Mouse (Mus musculus) stomach, embryonic 14.5 days (tissue): ENCODE data around the gene Mtf1. TPM values are rescaled to one million over a fixed set of nuclear protein-coding genes. Genes with fewer than 3 reads are reported as not detected.

Source experiments
- ATAC-seq: fragments of 200-750 bp; cut with Nextera tagmentation; 2 replicates; pipeline ENCODE4 v1.8.0; 2017; ENCODE audit warnings: low read depth, moderate TSS enrichment; ENCODE audit not compliant: insufficient number of reproducible peaks, insufficient read depth, low FRiP score
- H3K27ac ChIP-seq: fragments of 300-500 bp; sonication (generic); 2 replicates; pipeline ENCODE4 v1.5.1; 2014; ENCODE audit warnings: mild to moderate bottlenecking, low read length, moderate library complexity, mixed read lengths
- H3K27me3 ChIP-seq: fragments of 300-500 bp; sonication (generic); 2 replicates; pipeline ENCODE4 v1.6.1; 2014; ENCODE audit warnings: low read length, control low read depth, mixed read lengths; ENCODE audit not compliant: control insufficient read depth, insufficient read depth
- H3K36me3 ChIP-seq: fragments of 300-500 bp; sonication (generic); 2 replicates; pipeline ENCODE4 v1.6.1; 2014; ENCODE audit warnings: mild to moderate bottlenecking, control low read depth, low read length, moderate library complexity, mixed read lengths; ENCODE audit not compliant: control insufficient read depth, insufficient read depth
- H3K4me1 ChIP-seq: fragments of 300-500 bp; sonication (generic); 2 replicates; pipeline ENCODE4 v1.6.1; 2014; ENCODE audit warnings: low read length, control low read depth, mixed read lengths; ENCODE audit not compliant: control insufficient read depth, insufficient read depth
- H3K4me2 ChIP-seq: fragments of 300-500 bp; sonication (generic); replicated peaks from 2 replicates; pipeline ENCODE4 v1.6.1; 2014; ENCODE audit warnings: low read depth, low read length, control low read depth
- H3K4me3 ChIP-seq: fragments of 300-500 bp; sonication (generic); 2 replicates; pipeline ENCODE4 v1.5.1; 2014; ENCODE audit warnings: low read depth, low read length, control low read depth
- H3K9ac ChIP-seq: fragments of 300-500 bp; sonication (generic); replicated peaks from 2 replicates; pipeline ENCODE4 v1.6.1; 2014; ENCODE audit warnings: low read depth, mild to moderate bottlenecking, control low read depth, low read length, moderate library complexity, mixed read lengths
- H3K9me3 ChIP-seq: fragments of 300-500 bp; sonication (generic); 2 replicates; pipeline ENCODE4 v1.6.1; 2016; ENCODE audit warnings: low read depth, low read length, control low read depth; ENCODE audit not compliant: control insufficient read depth
- WGBS: fragments of 180-500 bp; shearing (Covaris S2); extraction: QIAGEN DNeasy Blood & Tissue Kit; methylation state at CpG from one replicate; pipeline ENCODE4 v1.1.7; 2014; 5-methylcytosine and 5-hydroxymethylcytosine counted together
- polyA plus RNA-seq: library from polyadenylated mRNA; unstranded; fragments of >200 nt; fragmentation: Nextera tagmentation; extraction: Ambion mirVana; gene quantifications from 2 replicates; pipeline ENCODE4 v1.2.1, GENCODE M21; 2014

Gene Mtf1
- polyA plus RNA-seq, 1 experiment from 2014 or later, result 14.1 TPM

DNA sequence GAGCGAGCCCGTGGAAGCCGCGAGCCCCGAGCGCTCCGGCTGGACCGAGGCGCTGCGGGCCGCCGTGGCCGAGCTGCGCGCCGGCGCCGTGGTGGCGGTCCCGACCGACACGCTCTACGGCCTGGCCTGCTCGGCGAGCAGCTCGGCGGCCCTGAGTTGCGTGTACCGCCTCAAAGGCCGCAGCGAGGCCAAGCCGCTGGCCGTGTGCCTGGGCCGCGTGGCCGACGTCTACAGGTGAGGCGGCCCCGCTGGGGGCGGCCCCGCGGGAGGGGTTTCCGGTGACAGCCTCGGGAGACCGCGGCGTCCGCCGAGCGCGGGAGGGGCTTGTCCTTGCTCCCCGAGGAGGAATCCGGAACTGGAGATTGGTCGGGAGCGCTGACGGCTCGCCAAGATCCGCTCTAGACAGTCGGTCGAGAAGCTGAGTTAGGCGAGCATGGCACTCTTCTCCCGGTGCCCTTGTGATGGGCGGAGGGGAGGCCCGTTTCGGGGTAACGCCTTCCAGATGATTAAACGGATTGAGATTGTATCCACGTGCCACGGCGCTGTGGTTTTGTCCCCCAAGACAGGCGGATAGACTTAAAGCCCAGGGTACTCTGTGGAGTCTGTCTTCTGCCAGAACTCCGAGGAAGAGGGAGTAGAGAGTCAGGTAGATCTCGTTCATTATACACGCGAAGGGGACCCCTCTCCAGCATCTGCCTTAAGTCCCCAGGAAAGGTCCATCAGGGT is 49.2 kb downstream of the Mtf1 start, which contains the start of gene 1110065P20Rik:
Gene 1110065P20Rik (minus strand): TSS at position 264 of the 726 bp plus-strand sequence.
- no peaks in the 10 kb centered on the region for H3K9me3 ChIP-seq
- ATAC-seq, result peak; percentile 66; the same call in 1 of the 2 replicates
- H3K36me3 ChIP-seq, result peaks cover 23% of the 10 kb centered on the region
- WGBS, result under 1% methylated on average over 69 of the region's 75 CpGs
- peak within 1 kb of the TSS; percentile 69 for H3K4me2 ChIP-seq
- no peaks in the 10 kb centered on the region for H3K27me3 ChIP-seq
- H3K27ac ChIP-seq, result peak within 1 kb of the TSS; percentile 95
- peak within 1 kb of the TSS; percentile 85 for H3K9ac ChIP-seq
- peak within 1 kb of the TSS; percentile 97 for H3K4me3 ChIP-seq
- H3K4me1 ChIP-seq, result peaks cover 6% of the 10 kb centered on the region; the same call in 1 of the 2 replicates

GRCm38 (mm10) chr4:124856294-124856693 is 54.4 kb downstream of the Mtf1 start:
- H3K27ac ChIP-seq, result no peak overlapping the region
- H3K4me2 ChIP-seq, result no peak overlapping the region
- no peaks in the 10 kb centered on the region for H3K9me3 ChIP-seq
- no peak overlapping the region for H3K9ac ChIP-seq
- peaks cover 7% of the 10 kb centered on the region for H3K27me3 ChIP-seq
- no peak overlapping the region for H3K4me3 ChIP-seq
- H3K36me3 ChIP-seq, result peaks cover 25% of the 10 kb centered on the region
- H3K4me1 ChIP-seq, result no peaks in the 10 kb centered on the region; the same call in 1 of the 2 replicates
- 93% methylated on average over 8 of the region's 8 CpGs for WGBS
- no peak for ATAC-seq

- Histone ChIP-seq H3K4me3 (no peak overlapping the region), H3K4me1 (no peaks in the 10 kb centered on the region), H3K36me3 (peaks cover 24% of the 10 kb centered on the region), H3K27me3 (peaks cover 13% of the 10 kb centered on the region), H3K9me3 (no peaks in the 10 kb centered on the region), H3K27ac (no peak overlapping the region), H3K4me2 (no peak overlapping the region), H3K9ac (no peak overlapping the region)
- 50% methylated on average over 5 of the region's 5 CpGs for WGBS
- ATAC-seq, result no peak
Measured at GRCm38 (mm10) chr4:124858370-124858769, 56.5 kb downstream of the Mtf1 start.

GRCm38 (mm10) chr4:124860446-124860845 is 58.5 kb downstream of the Mtf1 start:
- H3K4me3 ChIP-seq, result no peak overlapping the region
- WGBS, result 6% methylated on average over 7 of the region's 7 CpGs
- no peak overlapping the region for H3K9ac ChIP-seq
- H3K4me1 ChIP-seq, result no peaks in the 10 kb centered on the region
- H3K4me2 ChIP-seq, result no peak overlapping the region
- H3K9me3 ChIP-seq, result no peaks in the 10 kb centered on the region
- H3K36me3 ChIP-seq, result peaks cover 8% of the 10 kb centered on the region
- H3K27ac ChIP-seq, result no peak overlapping the region
- ATAC-seq, result no peak
- peaks cover 13% of the 10 kb centered on the region for H3K27me3 ChIP-seq

- peaks cover 13% of the 10 kb centered on the region for H3K27me3 ChIP-seq
- peak within 1 kb of the TSS; percentile 42 for H3K4me3 ChIP-seq
- no peaks in the 10 kb centered on the region for H3K36me3 ChIP-seq
- ATAC-seq, result no peak
- no peak within 1 kb of the TSS for H3K27ac ChIP-seq
- H3K4me1 ChIP-seq, result no peaks in the 10 kb centered on the region
- peak within 1 kb of the TSS; percentile 26; the same call in 1 of the 2 replicates for H3K9ac ChIP-seq
- WGBS, result 4% methylated on average over 52 of the region's 77 CpGs
- peak within 1 kb of the TSS; percentile 72 for H3K4me2 ChIP-seq
- no peaks in the 10 kb centered on the region for H3K9me3 ChIP-seq
Measured at GRCm38 (mm10) chr4:124861283-124862188, 59.6 kb downstream of the Mtf1 start, which contains the start of gene Maneal. Gene Maneal (minus strand): TSS chr4:124862171.

GRCm38 (mm10) chr4:124872719-124873118 is 70.8 kb downstream of the Mtf1 start:
- Histone ChIP-seq H3K4me2 (no peak overlapping the region), H3K9ac (no peak overlapping the region), H3K27ac (no peak overlapping the region), H3K4me1 (no peaks in the 10 kb centered on the region), H3K9me3 (no peaks in the 10 kb centered on the region; the same call in 1 of the 2 replicates), H3K4me3 (no peak overlapping the region), H3K36me3 (no peaks in the 10 kb centered on the region), H3K27me3 (no peaks in the 10 kb centered on the region)
- ATAC-seq, result no peak
- WGBS, result 88% methylated on average over 1 of the region's 1 CpGs

DNA sequence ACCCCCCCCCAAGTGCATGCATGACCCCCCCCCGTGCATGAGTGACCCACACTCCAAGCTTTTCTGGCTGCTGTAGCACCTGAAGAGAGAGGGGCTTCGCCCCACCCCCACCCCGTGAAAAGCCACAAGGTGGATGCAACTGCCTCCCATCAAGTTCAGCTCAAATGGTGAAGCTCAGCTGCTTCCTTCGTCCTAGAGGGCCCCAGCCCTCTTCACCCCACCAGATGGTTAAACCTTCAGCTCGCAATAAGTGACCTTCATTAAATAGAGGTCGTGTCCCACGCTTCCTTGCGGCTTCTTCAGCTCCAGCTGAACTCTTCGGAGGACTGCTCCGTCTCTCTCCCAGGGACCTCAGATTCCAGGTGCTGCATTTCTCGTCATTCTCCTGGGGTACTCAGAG is 78.7 kb downstream of the Mtf1 start, which contains the start of gene Epha10:
Gene Epha10 (plus strand): TSS at position 301 of the 400 bp plus-strand sequence.
- no peak within 1 kb of the TSS for H3K27ac ChIP-seq
- H3K9me3 ChIP-seq, result no peaks in the 10 kb centered on the region
- 8% methylated on average over 11 of the region's 11 CpGs for WGBS
- no peaks in the 10 kb centered on the region for H3K36me3 ChIP-seq
- peak within 1 kb of the TSS; percentile 24 for H3K4me3 ChIP-seq
- H3K4me2 ChIP-seq, result peak within 1 kb of the TSS; percentile 42
- H3K9ac ChIP-seq, result no peak within 1 kb of the TSS
- ATAC-seq, result no peak
- 0 out of 2 replicates have a peak, but pooled peaks cover 6% of the 10 kb centered on the region for H3K4me1 ChIP-seq
- H3K27me3 ChIP-seq, result peaks cover 24% of the 10 kb centered on the region

GRCm38 (mm10) chr4:124881341-124881908 is 79.5 kb downstream of the Mtf1 start:
- Histone ChIP-seq H3K9me3 (no peaks in the 10 kb centered on the region), H3K4me3 (peak overlapping the region; percentile 24), H3K27me3 (peaks cover 29% of the 10 kb centered on the region), H3K9ac (no peak overlapping the region), H3K36me3 (no peaks in the 10 kb centered on the region), H3K27ac (no peak overlapping the region), H3K4me1 (0 out of 2 replicates have a peak, but pooled peaks cover 6% of the 10 kb centered on the region), H3K4me2 (peak overlapping the region; percentile 42)
- under 1% methylated on average over 37 of the region's 37 CpGs for WGBS
- ATAC-seq, result peak; percentile 76; the same call in 1 of the 2 replicates
